Mouse (Mus musculus): Measurements from ENCODE around the gene Specc1.

The Specc1 gene

DNA sequence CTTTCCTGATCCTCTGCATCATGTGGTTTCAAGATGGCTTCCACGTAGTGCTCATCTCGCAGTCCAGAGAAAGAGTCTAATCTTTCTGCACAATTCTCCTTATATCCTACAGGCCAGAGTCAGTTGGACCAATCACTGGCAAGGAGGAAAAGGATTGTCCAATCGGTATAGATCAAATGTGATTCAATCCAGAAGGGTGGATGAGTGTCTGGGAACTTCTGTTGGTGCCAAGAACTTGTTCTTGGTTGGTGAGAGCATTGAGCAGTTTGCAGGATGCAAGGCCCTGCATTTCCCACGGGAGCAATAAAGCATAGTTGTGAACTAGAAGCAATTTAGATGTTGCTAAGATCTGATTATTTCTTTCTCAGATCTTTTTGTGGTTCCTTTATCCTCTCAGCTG lies 287.9 kb downstream of the Specc1 start:
- DNase-seq (ENCODE audit: low read depth, low spot score) = no peak

DNA sequence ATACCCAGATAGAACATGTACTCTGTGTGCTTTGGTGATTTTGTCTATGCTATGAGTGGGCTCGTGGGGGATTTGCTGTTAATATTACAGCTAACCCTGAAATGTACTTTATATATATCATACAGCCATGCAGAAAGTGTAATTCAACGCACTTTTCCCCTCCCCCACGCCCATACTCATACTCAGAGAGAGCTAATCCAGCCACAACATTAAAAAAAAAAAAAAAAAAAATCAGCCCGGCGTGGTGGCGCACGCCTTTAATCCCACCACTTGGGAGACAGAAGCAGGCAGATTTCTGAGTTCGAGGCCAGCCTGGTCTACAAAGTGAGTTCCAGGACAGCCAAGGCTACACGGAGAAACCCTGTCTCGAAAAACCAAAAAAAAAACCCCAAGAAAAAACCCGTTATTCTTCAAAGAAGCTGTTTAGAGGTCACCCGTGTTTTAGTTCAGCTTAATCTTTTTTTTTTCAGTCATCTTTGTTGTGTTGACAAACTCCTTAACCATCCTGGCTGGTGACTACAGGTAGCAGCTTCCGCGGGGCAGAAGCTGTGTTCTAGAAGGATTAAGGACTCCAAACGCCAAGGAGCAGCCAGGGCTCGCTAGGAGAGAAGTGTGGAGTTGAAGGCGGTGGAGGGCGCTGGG lies 291.3 kb downstream of the Specc1 start:
- DNase-seq (ENCODE audit: low read depth, low spot score) = no peak

DNA sequence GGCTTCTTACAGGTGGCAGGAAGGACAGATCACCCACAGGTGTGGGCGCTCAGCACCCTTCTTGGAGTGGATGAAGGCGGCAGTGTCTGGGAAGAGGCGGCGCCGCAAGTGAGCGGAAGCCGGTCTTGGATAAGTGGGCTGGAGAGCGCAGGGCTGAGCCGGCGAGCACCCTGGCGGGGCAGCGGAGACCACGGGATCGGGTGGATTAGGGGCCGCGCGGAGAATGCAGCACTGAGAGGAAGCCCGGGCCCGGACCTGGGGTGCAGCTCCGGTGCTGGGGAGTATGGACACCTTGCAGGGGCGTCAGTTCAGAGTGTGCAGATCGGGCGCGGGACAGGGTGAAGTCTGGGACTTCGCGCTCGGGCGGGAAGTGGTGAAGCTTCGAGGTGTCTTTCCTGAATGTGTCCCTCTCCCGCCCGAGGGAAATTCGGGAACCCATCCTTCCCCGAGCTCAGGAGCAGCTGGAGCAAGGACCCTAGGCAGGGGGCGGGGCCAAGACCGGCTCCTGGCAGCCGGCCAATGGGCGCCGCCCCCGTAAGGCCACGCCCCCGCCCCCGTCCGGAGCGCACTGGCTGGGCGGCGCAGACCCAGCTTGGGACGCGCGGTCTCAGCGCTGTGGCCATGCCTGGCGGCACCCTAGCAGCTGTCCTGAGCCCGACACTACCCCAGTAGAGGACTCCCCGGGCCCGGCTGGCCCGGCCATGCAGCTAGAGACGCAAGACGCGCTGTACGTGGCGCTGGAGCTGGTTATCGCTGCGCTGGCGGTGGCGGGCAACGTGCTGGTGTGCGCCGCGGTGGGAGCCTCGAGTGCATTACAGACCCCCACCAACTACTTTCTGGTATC lies 292.1 kb downstream of the Specc1 start, which contains the start of gene Adora2b:
TSS of gene Adora2b (plus strand) at position 584 of the 844 bp plus-strand sequence.
- DNase-seq (ENCODE audit: low read depth, low spot score) = no peak

DNA sequence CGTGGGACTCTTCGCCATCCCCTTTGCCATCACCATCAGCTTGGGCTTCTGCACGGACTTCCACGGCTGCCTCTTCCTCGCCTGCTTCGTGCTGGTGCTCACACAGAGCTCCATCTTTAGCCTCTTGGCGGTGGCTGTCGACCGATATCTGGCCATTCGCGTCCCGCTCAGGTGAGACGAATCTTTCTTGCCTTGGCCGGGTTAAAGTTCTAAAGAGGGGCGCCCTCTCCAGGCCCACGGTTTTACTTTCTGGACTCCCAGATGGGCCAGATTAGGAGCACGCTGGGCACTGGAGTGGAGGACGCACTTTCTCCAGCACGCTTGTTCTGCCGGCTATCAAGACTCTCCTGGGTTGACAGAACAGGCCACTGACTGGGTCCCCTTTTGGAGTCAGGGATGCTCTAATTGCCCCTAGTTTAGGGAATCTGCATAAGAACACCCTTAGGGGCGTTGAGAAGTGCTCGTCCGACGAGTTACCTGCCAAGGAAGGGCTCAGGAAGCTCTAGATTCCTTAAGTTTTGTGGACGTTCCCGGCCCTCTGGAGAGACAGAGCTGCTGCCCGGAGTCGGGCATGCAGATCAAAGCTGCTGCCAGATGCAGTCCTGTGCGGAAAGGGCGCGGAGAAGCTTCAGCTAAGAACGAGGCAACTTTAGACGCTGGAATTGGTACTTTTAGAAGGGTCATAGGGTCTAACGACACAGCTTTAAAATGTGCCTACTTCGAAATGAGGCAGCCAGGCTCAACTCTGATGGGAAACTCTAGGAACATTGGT lies 292.9 kb downstream of the Specc1 start:
- no peak for DNase-seq (ENCODE audit: low read depth, low spot score)

DNA sequence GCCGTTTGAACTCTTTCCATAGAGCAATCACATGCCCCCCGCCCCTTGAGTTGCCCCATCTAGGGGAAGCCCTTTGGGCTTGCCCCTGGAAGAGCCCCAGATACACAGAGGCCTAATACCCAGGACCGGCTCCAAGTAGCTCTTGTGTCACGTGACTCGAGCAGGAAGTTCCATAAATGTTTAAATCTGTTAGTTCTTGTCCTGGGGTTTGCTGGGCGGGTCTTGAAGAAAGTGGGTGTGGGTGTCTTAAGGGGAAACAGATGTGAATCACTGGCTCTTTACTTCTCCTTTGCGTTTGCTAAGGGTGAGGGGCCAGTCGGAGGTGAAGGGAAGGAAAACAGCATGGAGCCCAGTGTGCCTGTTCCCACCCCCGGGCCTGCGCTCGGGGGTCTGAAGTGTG lies 294.5 kb downstream of the Specc1 start:
- no peak for DNase-seq (ENCODE audit: low read depth, low spot score)

DNA sequence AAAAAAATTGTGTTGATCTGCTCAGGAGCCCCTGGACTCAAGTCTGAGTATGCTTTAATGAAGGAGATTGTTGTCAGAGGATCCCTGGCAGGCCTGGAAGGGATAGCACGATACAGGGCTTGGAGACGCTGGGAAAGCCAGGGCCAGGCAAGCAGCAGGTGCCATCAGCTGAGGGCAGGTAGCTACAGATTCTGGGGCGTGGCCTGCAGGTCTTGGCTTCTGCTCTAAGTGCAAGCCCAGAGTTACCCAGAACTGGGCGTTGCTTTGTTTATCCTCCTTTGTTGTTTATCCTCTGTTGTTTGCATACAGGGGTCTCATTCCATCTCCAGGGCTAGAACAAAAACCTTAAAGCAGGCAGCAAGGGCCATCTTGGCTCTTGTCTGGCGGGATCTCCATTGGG lies 296.8 kb downstream of the Specc1 start:
- no peak for DNase-seq (ENCODE audit: low read depth, low spot score)

DNA sequence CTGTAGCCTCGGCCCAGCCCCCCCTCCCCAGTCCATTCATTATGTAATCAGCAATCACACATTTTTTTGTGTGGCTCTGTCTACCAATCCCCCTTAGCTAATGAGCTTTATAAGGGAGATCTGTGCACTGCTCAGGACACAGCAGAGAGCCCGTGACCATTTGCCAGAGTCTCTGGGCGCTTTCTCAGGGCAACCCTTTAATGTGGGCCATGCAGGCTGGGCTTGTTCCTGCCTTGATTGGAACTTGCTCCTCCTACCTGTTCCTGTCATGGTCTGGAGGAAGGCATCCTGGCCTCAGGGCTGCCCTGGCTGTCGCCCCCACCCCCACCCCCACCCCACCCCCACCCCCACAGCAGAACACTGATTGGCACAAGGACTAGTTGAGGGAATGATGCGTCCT lies 302.7 kb downstream of the Specc1 start:
- DNase-seq (ENCODE audit: low read depth, low spot score) = no peak

DNA sequence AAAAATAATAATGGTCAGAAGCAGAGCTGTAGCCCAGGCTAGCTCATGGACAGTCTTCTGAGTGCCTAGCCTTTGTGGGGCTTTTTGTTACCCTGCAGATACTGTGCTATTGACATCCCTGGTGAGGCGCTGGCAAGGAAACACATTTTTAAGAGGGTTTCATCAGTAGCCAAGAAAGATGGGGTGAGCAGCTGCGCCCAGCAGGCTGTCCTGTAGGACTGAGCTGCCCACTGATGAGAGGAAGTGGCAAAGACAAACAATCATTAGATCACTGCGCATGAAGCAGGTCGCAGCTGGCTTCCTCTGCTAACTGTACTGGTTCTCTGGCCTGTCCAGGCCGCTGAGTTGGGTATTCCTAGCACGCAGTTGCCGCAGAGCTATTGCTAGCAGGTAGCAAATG lies 307.0 kb downstream of the Specc1 start:
- no peak for DNase-seq (ENCODE audit: low read depth, low spot score)

DNA sequence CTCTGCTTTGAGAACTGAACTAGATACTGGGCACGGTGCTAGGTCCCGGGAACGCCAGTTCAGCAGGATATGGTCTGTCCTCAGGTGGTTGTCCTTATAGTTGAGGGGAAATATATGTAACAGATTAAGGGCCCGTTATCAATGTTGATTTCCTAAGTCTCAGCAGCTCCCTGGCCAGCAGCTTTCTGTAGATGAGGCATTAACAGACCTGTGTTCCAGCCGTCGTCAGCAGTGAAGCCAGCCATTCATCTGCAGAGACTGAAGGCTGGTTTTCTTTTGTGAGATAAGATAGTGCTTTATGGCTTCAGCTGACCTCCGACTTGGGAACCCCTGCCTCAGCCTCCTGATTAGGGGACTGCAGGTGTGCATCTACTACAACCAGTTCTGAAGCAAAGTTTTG lies 307.5 kb downstream of the Specc1 start:
- DNase-seq (ENCODE audit: low read depth, low spot score) = no peak

DNA sequence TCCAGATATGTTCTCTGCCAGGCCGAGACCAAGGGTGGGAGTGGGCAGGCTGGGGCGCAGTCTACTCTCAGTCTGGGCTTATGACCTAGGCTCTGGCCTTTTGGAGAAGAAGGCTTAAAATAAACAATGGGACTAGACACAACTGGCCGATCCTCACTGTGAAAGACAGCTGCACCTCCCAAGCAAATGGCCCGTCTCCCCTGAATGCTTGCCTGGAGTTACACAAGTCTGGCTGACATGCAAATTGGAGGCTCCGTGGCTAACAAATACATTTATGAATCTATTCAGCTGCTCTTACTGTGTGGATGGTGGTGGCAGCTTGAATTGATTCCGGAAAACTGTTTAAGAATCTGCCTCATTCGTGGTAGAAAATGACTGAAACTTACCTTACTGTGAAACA lies 309.1 kb downstream of the Specc1 start:
- no peak for DNase-seq (ENCODE audit: low read depth, low spot score)

DNA sequence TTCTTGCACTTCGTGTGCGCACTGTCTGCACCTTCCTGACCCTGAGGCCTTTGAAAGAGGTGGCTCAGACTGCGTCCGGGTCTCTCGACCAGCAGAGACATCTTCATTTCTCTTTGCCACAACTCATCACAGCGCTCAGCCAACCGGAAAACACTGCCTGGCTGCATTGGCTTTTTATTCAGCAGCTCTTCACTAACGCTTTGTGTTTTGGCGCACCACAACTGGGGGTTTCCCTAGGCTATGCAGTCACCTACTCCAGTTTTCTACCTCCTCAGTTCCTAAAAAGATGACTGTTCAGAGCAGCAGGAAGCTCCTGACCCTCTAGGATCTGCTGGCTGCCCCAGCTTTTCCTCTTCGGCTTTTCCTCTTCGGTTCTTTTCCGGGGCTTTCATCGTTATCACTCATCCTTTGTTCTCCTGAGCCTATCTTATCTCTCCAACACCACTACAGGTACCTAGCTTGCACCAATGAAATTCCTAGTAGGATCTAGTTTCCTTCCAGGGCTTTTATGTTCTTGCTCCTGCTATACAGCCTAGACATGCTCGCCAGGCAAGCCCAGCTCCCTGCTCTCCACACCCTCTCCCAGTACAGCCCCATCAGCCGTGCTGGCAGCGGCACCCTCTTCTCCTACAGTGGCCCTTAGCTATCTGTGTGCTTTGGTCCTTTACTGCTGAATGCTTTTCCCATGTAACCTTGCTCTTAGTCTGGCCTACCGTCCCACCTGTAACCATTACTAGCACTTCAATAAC lies 310.1 kb downstream of the Specc1 start:
- no peak for DNase-seq (ENCODE audit: low read depth, low spot score)

DNA sequence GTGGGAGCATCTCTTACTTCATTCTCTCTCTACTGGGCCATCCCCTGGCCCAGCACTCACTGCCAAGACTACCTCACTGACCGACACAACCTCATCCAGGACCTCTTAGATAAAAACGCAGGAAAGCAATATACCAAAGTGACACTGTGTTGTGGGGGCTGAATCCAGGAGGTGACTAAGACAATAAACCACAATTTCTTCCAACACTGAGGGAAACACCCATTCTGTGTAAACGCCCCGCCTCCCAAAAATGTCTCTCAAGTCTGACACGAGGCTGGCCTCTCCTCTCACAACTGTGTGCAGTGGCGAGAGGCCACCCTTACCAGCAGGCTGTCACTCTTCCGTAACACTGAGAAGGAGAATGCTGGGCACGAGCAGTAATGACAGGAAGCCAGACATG lies 311.8 kb downstream of the Specc1 start:
- DNase-seq (ENCODE audit: low read depth, low spot score) = no peak

DNA sequence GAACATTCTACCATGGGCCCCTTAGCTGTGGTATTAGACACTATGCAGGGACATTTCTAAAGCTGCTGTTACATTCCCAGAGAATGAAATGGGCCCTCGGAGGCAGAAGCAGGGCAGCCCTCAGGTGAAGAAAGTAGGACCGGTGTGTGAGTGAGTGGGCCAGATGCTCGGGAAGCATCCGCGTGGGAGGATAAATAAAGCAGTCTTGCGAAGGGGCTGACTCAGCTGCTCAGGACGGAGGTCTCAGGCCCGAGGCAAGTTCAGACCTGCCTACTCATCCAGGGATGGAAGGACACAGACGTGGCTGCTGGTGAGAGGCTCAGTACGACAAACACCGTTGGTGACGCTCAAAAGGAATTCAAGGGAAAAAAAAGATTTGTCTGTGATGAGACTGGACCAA lies 312.5 kb downstream of the Specc1 start:
- DNase-seq (ENCODE audit: low read depth, low spot score) = no peak

DNA sequence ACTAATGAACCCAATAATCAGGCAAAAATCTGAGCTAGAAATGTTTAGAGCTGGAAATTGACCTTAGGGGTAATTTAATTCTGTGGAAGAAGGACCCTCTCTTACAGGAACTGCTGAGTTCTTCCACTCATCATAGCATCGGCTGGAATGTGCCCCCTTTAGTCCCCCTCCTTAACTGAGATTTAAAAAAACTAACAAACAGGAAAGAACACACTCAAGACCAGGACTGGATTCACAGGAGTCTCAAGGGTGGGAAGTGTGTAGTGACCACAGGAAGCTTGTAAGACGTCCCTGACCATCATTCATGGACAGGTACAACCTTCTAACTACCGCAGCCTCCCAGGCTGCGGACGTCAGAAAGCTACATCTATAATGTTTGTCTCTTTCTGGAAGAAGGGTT lies 314.3 kb downstream of the Specc1 start:
- no peak for DNase-seq (ENCODE audit: low read depth, low spot score)

Data from telencephalon, adult 2 months (tissue).